Mouse (Mus musculus): ENCODE results near the gene Mier2. TPM values are rescaled to one million over a fixed set of nuclear protein-coding genes. Genes with fewer than 3 reads are reported as not detected.

Gene Mier2
- polyA plus RNA-seq, 1 experiment: 40.1 TPM

- Histone ChIP-seq H3K4me1 (ENCODE audit: control insufficient read depth, insufficient read depth, low read length) (no peaks in the 10 kb centered on the region), H3K9ac (ENCODE audit: low read depth, poor library complexity, severe bottlenecking) (no peak overlapping the region), H3K27me3 (ENCODE audit: control insufficient read depth, insufficient read depth, low read length, poor library complexity, severe bottlenecking) (no peaks in the 10 kb centered on the region), H3K36me3 (ENCODE audit: control insufficient read depth, insufficient read depth, low read length, poor library complexity, severe bottlenecking) (no peaks in the 10 kb centered on the region), H3K27ac (ENCODE audit: insufficient read depth, low read length) (no peak overlapping the region), H3K9me3 (replicated peaks; ENCODE audit: control insufficient read depth, insufficient read depth, low read length, poor library complexity, severe bottlenecking) (no peaks in the 10 kb centered on the region), H3K4me3 (ENCODE audit: low read depth, low read length) (0 out of 2 replicates have a peak overlapping the region, but pooled peaks have one; percentile 3)
- TF ChIP-seq CTCF (IDR thresholded peaks at IDR 0.05; ENCODE audit: low read depth, low read length): no peak
- no peak for TF ChIP-seq POLR2A (IDR thresholded peaks at IDR 0.05; ENCODE audit: insufficient read depth, low read length)
- no peak for TF ChIP-seq EP300 (IDR thresholded peaks at IDR 0.05; ENCODE audit: insufficient read depth, low read depth, low read length)
Measured at GRCm38 (mm10) chr10:79579781-79580180, 24.8 kb upstream of the Mier2 start.

- Histone ChIP-seq H3K27me3 (ENCODE audit: control insufficient read depth, insufficient read depth, low read length, poor library complexity, severe bottlenecking) (no peaks in the 10 kb centered on the region), H3K4me3 (ENCODE audit: low read depth, low read length) (no peak overlapping the region), H3K4me1 (ENCODE audit: control insufficient read depth, insufficient read depth, low read length) (no peaks in the 10 kb centered on the region), H3K36me3 (ENCODE audit: control insufficient read depth, insufficient read depth, low read length, poor library complexity, severe bottlenecking) (no peaks in the 10 kb centered on the region), H3K27ac (ENCODE audit: insufficient read depth, low read length) (no peak overlapping the region), H3K9ac (ENCODE audit: low read depth, poor library complexity, severe bottlenecking) (no peak overlapping the region), H3K9me3 (replicated peaks; ENCODE audit: control insufficient read depth, insufficient read depth, low read length, poor library complexity, severe bottlenecking) (no peaks in the 10 kb centered on the region)
- TF ChIP-seq CTCF (IDR thresholded peaks at IDR 0.05; ENCODE audit: low read depth, low read length): no peak
- TF ChIP-seq EP300 (IDR thresholded peaks at IDR 0.05; ENCODE audit: insufficient read depth, low read depth, low read length): no peak
- no peak for TF ChIP-seq POLR2A (IDR thresholded peaks at IDR 0.05; ENCODE audit: insufficient read depth, low read length)
Measured at GRCm38 (mm10) chr10:79578891-79579290, 23.9 kb upstream of the Mier2 start.

- no peak overlapping the region for H3K4me3 ChIP-seq (ENCODE audit: low read depth, low read length)
- no peaks in the 10 kb centered on the region for H3K27me3 ChIP-seq (ENCODE audit: control insufficient read depth, insufficient read depth, low read length, poor library complexity, severe bottlenecking)
- H3K27ac ChIP-seq (ENCODE audit: insufficient read depth, low read length): no peak overlapping the region
- TF ChIP-seq EP300 (IDR thresholded peaks at IDR 0.05; ENCODE audit: insufficient read depth, low read depth, low read length): no peak
- no peak for TF ChIP-seq CTCF (IDR thresholded peaks at IDR 0.05; ENCODE audit: low read depth, low read length)
- no peak for TF ChIP-seq POLR2A (IDR thresholded peaks at IDR 0.05; ENCODE audit: insufficient read depth, low read length)
- H3K36me3 ChIP-seq (ENCODE audit: control insufficient read depth, insufficient read depth, low read length, poor library complexity, severe bottlenecking): no peaks in the 10 kb centered on the region
- H3K4me1 ChIP-seq (ENCODE audit: control insufficient read depth, insufficient read depth, low read length): no peaks in the 10 kb centered on the region
- H3K9ac ChIP-seq (ENCODE audit: low read depth, poor library complexity, severe bottlenecking): no peak overlapping the region
- no peaks in the 10 kb centered on the region for H3K9me3 ChIP-seq (replicated peaks; ENCODE audit: control insufficient read depth, insufficient read depth, low read length, poor library complexity, severe bottlenecking)
Measured at GRCm38 (mm10) chr10:79578276-79578675, 23.3 kb upstream of the Mier2 start.

- TF ChIP-seq CTCF (IDR thresholded peaks at IDR 0.05; ENCODE audit: low read depth, low read length) (no peak), EP300 (IDR thresholded peaks at IDR 0.05; ENCODE audit: insufficient read depth, low read depth, low read length) (no peak), POLR2A (IDR thresholded peaks at IDR 0.05; ENCODE audit: insufficient read depth, low read length) (no peak)
- Histone ChIP-seq H3K27ac (ENCODE audit: insufficient read depth, low read length) (no peak overlapping the region), H3K4me3 (ENCODE audit: low read depth, low read length) (no peak overlapping the region), H3K9me3 (replicated peaks; ENCODE audit: control insufficient read depth, insufficient read depth, low read length, poor library complexity, severe bottlenecking) (no peaks in the 10 kb centered on the region), H3K9ac (ENCODE audit: low read depth, poor library complexity, severe bottlenecking) (no peak overlapping the region), H3K27me3 (ENCODE audit: control insufficient read depth, insufficient read depth, low read length, poor library complexity, severe bottlenecking) (no peaks in the 10 kb centered on the region), H3K4me1 (ENCODE audit: control insufficient read depth, insufficient read depth, low read length) (no peaks in the 10 kb centered on the region), H3K36me3 (ENCODE audit: control insufficient read depth, insufficient read depth, low read length, poor library complexity, severe bottlenecking) (no peaks in the 10 kb centered on the region)
Measured at GRCm38 (mm10) chr10:79577376-79577775, 22.4 kb upstream of the Mier2 start.

- Histone ChIP-seq H3K9me3 (replicated peaks; ENCODE audit: control insufficient read depth, insufficient read depth, low read length, poor library complexity, severe bottlenecking) (no peaks in the 10 kb centered on the region), H3K4me1 (ENCODE audit: control insufficient read depth, insufficient read depth, low read length) (no peaks in the 10 kb centered on the region), H3K27me3 (ENCODE audit: control insufficient read depth, insufficient read depth, low read length, poor library complexity, severe bottlenecking) (no peaks in the 10 kb centered on the region), H3K36me3 (ENCODE audit: control insufficient read depth, insufficient read depth, low read length, poor library complexity, severe bottlenecking) (no peaks in the 10 kb centered on the region), H3K9ac (ENCODE audit: low read depth, poor library complexity, severe bottlenecking) (no peak overlapping the region), H3K4me3 (ENCODE audit: low read depth, low read length) (no peak overlapping the region), H3K27ac (ENCODE audit: insufficient read depth, low read length) (no peak overlapping the region)
- TF ChIP-seq CTCF (IDR thresholded peaks at IDR 0.05; ENCODE audit: low read depth, low read length): no peak
- no peak for TF ChIP-seq EP300 (IDR thresholded peaks at IDR 0.05; ENCODE audit: insufficient read depth, low read depth, low read length)
- no peak for TF ChIP-seq POLR2A (IDR thresholded peaks at IDR 0.05; ENCODE audit: insufficient read depth, low read length)
Measured at GRCm38 (mm10) chr10:79575754-79576153, 20.8 kb upstream of the Mier2 start.

- H3K36me3 ChIP-seq (ENCODE audit: control insufficient read depth, insufficient read depth, low read length, poor library complexity, severe bottlenecking): no peaks in the 10 kb centered on the region
- H3K4me1 ChIP-seq (ENCODE audit: control insufficient read depth, insufficient read depth, low read length): no peaks in the 10 kb centered on the region
- H3K27me3 ChIP-seq (ENCODE audit: control insufficient read depth, insufficient read depth, low read length, poor library complexity, severe bottlenecking): no peaks in the 10 kb centered on the region
- H3K27ac ChIP-seq (ENCODE audit: insufficient read depth, low read length): no peak overlapping the region
- H3K4me3 ChIP-seq (ENCODE audit: low read depth, low read length): no peak overlapping the region
- H3K9me3 ChIP-seq (replicated peaks; ENCODE audit: control insufficient read depth, insufficient read depth, low read length, poor library complexity, severe bottlenecking): no peaks in the 10 kb centered on the region
- no peak for TF ChIP-seq EP300 (IDR thresholded peaks at IDR 0.05; ENCODE audit: insufficient read depth, low read depth, low read length)
- no peak for TF ChIP-seq CTCF (IDR thresholded peaks at IDR 0.05; ENCODE audit: low read depth, low read length)
- no peak overlapping the region for H3K9ac ChIP-seq (ENCODE audit: low read depth, poor library complexity, severe bottlenecking)
Measured at GRCm38 (mm10) chr10:79574796-79575195, 19.8 kb upstream of the Mier2 start.

Data from ES-Bruce4 (cell line).